Mouse (Mus musculus) mesoderm, embryonic 11.5 days (tissue): ENCODE data around the gene Klhl11.

Experiments used
- DNase-seq: peaks from one replicate; pipeline ENCODE4 v3.0.0-alpha.2; 2012; ENCODE audit warnings: low read depth, low spot score

Gene Klhl11

DNA sequence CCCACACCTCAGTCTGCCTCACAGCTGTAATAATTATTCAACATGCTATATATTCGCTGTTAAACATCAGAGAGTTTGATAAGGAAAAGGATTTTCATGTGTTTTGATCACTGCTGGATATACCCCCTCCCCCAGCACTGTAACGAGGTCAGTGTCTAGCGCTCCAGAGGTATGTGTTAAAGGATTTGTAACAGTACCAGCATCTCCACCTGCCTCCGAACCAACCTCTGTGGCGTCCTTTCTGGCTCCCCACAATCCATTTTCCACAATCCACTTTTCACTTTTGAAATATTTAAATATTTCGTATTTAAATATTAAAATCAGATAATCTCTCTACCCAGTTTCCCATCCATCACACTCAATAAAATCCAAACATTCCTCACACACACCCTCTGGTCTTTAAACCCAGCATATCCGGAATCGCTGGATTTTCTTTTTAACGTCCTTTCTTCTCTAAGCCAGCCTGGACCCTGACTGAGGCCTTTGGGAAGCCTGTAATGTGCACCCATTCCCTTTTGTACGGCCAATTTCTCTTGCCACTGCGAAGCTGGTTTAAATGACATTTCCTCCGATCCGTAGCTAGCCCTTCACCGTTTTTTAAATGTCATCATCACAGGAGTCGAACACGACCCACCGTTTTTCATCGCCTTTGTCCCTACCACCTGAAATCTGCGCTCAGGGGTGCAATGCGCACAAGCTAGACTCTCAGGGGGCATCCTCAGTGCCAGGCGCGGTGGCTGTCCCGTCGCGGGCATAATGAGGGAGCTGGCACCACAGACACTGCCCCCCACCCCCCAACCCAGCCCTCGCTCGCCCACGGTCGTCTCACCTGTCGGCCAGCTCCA, 967 bp downstream of the Klhl11 start:
- DNase-seq, result peak; percentile 17

DNA sequence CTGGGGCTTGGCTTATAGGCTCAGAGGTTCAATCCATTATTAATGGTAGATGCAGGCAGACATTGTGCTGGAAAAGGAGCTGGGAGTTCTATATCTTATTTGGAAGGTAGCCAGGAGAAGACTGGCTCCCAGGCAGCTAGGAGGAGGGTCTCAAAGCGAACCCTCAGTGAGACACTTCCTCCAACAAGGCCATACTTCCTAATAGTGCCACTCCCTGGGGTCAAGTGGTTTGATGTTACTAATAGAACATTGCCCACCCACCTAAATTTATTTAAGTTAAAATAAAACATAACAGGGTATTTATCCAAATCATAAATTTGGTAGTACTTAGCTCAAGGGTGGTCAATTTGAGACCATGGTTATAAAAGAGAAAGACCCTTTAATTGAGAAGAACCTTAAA, 6.7 kb downstream of the Klhl11 start:
- DNase-seq, result no peak

DNA sequence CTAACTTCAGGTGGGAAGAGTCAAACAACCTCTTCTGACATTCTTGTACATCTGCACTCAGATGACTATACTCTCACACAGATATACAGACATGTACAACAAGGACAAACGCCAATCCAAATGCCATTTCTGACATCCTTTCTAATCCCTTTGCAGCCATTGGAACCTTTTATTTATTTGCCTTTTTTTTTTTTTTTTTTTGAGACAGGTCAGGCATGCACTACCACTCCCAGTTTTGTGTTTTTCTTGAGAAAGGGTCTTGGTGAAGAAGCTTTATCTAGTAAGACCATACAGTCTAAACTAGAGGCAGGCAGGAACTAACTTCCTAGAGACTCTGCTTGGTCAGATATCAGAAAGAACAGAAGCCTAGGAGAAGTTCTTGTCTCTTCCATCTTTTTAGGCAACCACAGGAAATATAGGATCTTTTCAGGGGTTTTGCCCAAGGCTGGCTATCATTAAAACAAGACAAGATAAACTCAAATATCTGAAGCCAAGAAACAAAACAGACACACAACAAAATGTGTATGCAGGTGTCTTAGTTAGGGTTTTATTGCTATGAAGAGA, 7.2 kb downstream of the Klhl11 start:
- DNase-seq, result no peak

DNA sequence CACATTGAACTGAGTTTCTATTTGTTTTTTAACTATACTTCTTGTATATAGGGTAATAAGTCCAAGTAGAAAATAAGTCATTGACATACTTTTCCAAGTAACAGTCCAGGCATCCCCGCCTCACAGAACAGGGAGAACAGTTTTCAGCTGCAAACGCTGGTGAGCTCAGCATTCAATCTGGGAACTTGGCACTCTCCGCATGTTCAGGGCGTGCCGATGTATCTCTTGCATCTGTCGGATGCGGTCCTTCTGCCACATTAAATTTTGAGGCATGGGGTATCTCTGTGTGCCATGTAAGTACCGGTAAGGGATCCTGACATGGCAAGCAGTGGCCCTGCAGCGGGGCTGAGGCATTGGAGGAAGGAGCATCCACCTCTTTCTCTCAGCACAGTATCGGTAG, 9.8 kb downstream of the Klhl11 start:
- no peak for DNase-seq

DNA sequence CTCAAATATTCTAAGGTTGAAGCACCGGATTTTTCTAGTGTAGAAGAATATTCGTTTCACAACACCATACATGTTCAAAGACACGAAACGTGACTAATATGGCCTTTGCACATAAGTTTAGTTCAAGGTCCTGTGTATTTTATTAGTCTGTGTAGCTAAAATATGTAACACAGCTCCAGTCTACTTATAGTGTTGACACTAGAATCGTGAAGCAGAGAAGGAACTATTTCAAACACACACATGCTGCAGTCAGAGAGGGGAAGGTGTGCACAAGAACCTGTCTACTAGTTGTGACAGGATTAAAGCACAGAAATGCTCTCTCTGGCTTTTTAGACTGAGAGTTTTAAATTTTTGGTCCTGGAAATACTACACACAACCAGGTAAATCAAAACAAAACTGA, 14.8 kb downstream of the Klhl11 start:
- DNase-seq, result no peak

GRCm38 (mm10) chr11:100457247-100457646, 15.3 kb downstream of the Klhl11 start:
- DNase-seq, result no peak

- DNase-seq, result no peak
Observed at GRCm38 (mm10) chr11:100442625-100443024, 29.9 kb downstream of the Klhl11 start.

DNA sequence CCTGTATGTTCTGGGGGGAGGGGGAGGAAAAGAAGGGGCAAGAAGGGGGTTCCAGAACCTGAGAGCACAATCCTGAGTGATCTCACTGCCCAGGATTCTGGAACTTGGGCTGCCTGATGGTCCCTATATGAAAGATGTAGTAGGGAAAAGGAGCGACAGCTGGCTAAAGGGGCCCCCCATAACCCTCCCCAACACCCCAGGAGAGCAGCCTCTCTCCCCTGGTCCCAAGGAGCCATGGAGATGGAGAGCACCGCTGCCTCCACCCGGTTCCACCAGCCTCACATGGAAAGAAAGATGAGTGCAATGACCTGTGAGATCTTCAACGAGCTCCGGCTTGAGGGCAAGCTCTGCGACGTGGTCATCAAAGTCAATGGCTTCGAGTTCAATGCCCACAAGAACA, 30.7 kb downstream of the Klhl11 start, which contains the start of the genes Nt5c3b and Klhl10:
Gene Nt5c3b, minus strand, starts transcription at position 12 of the 400 bp plus-strand sequence.
Gene Klhl10, plus strand, starts transcription at position 121 of the 400 bp plus-strand sequence.
- no peak for DNase-seq

- peak; percentile 83 for DNase-seq
Observed at GRCm38 (mm10) chr11:100440691-100441522, 31.6 kb downstream of the Klhl11 start.

DNA sequence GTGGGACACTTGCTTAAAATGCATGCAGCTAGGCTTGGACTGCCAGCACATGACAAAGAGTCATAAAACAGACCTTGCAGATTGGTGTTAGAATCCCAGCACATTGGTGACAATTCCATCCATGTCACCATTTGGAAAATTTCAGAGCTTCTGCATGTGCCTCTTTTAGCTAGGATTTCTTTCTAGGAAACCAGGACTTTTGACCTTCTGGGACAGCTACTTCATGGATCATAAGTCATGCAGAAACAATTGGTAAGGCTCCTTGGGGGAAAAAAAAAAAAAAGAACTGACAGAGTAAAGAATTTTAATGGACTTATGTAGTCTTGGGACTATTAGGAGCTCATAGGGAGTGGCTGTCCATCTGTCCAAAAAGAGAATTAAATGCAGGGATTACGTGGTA, 34.6 kb downstream of the Klhl11 start:
- no peak for DNase-seq

DNA sequence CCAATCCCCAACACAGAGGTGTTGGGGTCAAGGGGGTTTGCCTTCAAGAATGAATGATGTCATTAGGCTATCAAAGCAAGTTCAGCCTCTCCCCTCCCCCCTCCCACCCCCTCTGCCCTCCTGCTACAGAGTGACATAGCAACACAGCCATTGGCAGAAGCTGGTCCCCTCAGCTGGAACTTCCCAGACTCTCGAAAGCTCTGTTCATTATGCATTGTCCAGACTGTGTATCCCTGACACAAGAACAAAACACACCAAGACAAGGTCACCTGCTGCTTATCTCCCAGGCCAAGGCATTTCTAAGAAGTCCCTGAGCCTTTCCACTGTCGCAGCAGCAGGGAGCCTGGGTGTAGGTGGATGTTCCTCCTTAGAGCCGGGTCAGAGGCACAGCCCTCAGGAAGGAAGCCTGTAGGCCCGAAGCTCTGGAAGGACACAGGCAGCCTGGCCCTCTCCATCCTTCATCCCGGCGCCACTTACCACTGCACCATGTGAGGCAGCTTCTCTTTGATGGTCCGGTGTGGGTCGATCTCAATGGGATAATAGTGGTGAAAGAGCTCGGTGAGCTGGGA, 36.8 kb downstream of the Klhl11 start:
- no peak for DNase-seq

DNA sequence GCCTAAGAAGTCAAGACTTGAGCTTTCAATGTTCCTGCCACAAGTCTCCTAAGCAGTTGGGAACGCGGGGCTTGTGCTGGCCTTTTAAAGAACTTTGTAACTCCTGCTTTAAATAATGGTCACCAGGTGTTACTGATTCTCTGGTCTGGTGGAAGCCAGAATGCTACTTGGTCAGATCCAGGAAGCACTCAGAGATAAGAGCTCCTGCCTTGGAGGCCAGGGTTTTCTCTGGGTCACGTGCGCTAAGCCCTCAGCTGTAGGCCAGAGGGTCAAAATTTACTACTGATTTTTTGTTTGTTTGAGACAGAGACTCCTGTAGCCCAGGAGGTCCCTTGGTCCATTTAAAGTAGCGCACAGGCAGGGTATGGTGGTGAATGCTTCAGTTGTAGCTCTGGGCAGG, 40.5 kb downstream of the Klhl11 start:
- no peak for DNase-seq

- no peak for DNase-seq
Observed at GRCm38 (mm10) chr11:100430052-100430451, 42.5 kb downstream of the Klhl11 start.

DNA sequence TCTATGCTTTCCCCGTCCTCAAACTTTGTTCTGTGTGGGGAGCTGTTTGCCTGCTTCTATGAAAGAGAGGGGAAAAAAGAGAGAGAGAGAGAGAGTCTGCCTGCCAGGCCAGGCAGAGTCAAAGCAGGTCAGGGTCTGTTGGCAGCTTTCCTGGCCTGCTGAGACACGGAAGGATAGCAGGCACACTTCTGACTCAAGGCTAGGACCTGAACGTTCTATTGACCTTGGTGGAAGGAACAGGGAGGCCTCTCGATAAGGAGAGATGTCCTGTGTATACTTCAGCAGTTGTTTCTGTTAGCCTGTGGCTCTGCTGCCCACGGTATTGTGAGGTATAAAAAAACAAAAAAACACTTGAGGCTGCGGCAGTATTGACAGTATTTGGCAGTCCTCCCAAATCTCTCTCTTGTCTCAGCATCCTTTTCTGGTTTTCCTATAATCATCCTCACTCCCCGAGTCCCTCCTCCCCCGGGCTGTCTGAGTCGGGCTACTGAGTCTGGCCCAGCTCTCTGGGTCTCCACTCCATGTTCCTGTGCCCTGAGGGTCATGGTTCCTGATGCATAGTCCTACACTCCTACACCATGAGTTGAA, 43.8 kb downstream of the Klhl11 start:
- no peak for DNase-seq

DNA sequence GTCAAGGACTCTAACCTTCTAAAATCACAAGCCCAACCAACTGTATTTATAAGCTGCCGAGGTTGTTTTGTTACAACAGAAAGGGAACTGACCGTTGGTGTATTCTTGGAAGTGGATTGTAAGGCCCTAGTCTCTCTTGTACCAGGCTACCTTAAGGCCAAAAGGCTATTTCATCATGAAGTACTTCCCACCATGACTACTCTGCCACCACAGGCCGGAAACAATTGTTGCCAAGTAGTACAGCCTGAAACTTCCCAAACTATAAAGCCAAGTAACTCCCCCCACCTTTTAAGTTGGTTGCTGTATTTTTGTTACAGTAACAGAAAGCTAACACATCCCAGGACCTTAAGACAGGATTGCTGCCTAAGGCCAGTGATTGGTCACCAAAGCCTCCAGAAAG, 45.7 kb downstream of the Klhl11 start:
- no peak for DNase-seq

DNA sequence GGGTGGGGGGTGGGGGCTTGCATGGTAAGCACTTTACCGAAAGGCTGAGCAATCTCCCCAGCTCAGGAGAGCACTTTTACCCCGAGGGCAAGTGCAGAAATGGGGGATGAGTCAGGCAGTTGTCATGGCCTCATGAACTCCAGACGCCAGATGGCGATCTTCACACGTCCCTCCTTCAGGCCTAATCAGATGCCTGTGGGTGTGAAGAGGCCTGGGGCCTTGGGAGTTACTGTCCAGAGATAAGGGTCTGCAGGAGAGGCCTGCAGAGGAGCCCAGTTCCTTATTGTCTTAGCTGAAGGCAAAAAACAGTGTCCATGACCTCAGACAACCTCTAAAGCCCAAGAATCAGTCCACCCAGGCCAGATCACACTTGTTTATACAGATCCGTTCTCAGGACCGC, 46.7 kb downstream of the Klhl11 start:
- DNase-seq, result peak; percentile 84

DNA sequence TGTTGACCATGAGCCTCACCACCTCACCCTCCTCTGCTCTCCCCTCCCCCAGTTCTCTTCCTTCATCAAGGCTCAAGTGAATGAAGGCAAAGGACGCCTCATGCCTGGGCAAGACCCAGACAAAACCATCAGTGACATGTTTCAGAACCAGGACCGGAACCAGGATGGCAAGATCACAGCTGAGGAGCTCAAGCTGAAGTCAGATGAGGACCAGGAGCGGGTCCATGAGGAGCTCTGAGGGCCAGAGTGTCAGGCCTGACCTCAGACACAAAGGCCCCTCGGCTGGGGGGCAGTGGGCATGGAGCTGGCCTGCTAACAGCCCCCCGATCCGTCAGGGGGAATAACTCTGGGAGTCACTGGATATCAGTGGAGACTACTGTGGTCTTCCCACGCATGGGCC, 48.7 kb downstream of the Klhl11 start:
- DNase-seq, result no peak

DNA sequence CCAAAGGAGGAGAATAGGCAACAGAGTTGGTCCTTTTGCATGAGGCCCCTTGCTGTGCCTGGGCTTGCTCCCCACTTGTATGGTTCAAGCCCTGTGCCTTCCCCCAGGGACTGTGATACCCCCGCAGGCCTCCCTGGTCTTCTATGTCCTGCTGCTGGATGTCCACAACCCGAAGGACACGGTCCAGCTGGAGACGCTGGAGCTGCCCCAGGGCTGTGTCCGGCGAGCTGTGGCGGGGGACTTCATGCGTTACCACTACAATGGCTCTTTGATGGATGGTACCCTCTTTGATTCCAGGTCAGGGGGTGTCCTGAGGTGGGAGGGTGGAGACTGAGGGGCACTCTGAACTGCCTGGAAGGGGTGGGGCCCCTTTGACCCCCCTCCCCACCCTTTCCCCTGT, 51.0 kb downstream of the Klhl11 start:
- DNase-seq, result no peak

GRCm38 (mm10) chr11:100414914-100415822, 57.4 kb downstream of the Klhl11 start, which contains the start of gene Fkbp10:
Gene Fkbp10, plus strand, starts transcription at chr11:100415697.
- DNase-seq, result peak; percentile 69
